Mouse (Mus musculus) layer of hippocampus, adult 8-10 months (tissue): ENCODE measurements at regions not wholly inside any gene's neighbourhood (a gene's known extent, or its start where the extent isn't known, plus 50 kb on each side); places are given as distances from the start of the nearest gene placed in this dataset.
"Not testable (repeated sequence)": the region's sequence is repeated elsewhere in the genome, so short reads cannot be mapped to it uniquely, and the experiment has no call there.

Experiments used
- DNase-seq, 2 experiments: peaks; one replicate each; pipeline ENCODE4 v3.0.0; 2022; ENCODE audit warnings: low spot score in 2 of 2

DNA sequence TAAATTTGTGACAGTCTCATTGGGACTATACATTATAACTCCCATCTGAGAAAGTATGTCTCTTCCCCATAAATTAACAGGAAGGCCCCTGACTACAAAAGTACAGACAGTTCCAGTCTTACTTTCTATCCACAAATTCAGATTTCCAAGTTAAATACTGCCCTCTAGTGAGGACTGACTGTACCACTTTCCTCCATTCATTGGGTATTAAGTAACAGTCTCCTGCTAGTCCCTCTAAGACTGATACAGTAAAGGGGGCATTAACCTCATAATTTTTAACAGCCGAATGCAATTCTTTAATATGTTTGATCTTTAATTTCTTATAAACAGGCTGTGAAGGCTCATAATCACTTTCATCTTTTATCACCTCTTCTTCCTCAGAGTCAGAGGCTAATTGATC is 131.0 kb upstream of the Adcyap1 start:
- not testable (repeated sequence) for DNase-seq

DNA sequence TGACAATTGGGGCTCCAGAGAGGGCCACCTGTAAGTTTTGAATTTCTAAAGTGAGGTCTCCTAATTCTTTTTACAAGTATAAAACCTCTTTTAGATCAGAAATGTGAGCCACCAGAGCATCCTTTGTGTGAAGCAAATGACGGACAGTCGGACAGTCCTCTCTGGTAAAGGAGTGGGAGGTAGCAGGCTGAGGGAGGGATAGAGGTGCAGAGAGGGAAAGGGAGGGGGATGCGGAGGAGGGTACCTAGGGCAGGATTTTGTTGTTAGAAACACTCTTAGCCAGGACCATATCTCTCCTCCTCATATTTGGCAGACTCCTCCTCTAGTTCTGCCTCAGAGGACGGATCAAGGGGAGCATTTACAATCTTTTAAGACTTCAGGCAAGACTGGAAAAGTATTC is 130.3 kb upstream of the Adcyap1 start:
- no peak for DNase-seq

DNA sequence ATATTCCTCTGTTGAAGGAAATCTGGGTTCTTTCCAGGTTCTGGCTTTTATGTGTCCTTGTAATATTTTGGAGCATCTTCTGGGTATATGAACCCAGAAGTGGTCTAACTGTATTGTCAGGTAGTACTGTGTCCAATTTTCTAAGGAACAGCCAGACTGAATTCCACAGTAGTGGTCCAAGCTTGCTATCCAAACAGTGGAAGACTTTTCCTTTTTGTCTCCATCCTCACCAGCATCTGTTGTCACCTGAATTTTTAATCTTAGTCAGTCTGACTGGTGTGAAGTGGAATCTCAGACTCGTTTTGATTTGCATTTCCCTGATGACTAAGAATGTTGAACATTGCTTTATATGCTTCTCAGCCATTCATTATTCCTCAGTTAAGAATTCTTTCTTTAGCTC is 114.8 kb upstream of the Adcyap1 start:
- no peak for DNase-seq

DNA sequence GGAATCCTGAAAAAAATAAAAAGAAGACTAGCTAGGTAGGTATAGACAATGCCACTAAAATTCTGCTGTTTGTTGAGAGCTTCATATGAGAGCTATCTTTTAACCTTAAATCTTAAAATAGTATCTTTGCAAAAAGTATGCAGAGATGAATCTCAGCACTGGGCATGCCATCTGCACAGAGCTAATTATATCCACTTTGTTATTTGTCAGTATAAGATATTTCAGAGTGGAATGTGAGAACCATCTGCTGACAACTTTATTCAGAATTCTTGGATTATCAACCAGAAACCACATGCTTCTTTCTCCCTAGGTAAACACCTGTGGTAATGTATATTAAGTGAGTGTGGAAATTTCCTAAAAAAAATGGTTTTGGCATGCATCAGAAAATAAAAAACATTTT is 94.3 kb upstream of the Adcyap1 start:
- DNase-seq: peak; percentile 16 to 29

DNA sequence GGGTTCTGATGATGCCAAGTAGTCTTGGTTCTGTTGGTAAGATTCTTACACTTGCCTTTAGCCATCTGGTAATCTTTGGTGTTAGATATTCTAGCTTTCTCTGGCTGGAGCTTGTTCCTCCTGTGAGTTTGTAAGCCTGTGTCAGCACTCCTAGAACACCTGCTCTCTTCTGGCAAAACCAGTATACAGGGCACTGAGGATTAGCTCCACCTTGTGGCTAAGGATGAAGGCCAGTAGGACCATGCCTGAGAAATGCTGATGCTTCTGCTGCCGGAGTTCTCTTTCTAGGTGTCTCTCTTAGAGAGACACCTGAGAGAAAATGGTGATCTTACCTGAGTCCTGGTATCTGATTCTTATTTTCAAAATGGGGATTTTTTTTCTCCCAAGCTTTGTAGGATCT is 58.8 kb upstream of the Adcyap1 start:
- DNase-seq: peak; percentile 8 to 15

DNA sequence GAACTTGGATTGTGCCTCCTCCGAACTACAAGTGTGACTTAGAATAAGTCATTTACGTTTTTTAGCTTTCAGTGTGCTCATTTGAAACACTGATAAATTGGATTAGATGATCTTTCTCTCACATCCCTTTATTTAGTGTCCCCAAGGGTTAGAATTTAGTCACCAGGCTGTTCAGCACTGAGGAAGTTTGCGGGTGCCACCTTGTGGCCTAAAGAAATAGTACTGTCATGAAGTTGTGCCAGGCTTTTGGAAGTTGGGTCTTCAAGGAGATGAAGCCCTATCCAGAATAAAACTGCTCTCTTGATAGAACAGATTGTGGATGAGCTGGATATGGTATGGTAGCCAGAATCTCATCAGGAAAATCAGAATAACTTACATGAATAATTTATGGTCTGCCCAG is 57.7 kb upstream of the Adcyap1 start:
- DNase-seq: peak; percentile 23 to 72
